Mouse (Mus musculus) B cell, adult 2 months (primary cell): ENCODE results near the gene Dnaja4.
"Not testable (repeated sequence)": the region's sequence is repeated elsewhere in the genome, so short reads cannot be mapped to it uniquely, and the experiment has no call there.

ENCODE experiments used
- DNase-seq, 2 experiments: peaks; one replicate each; pipeline ENCODE4 v3.0.0; 2022

Gene Dnaja4

GRCm38 (mm10) chr9:54698318-54699086, at the start of gene Dnaja4:
Gene Dnaja4 (plus strand): TSS chr9:54698873.
- DNase-seq, result no peak

DNA sequence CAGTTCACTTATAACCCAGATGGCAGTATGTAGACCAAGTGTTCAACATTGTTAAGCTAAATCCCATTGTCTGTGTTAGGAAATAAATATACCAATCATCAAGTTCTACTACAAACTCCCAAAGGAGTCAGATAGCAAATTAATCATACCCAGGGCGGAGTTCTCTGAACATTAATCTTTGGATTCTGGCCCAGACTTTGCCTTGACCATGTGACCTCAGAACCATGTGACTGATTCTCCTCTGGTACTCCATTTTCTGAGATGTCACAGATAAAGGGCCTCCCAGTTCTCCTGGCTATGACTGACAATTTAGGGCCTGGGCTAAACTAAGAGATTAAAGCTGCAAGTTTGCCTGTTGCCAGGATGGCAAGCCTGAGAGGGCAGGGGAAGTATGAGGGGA, 49.3 kb upstream of the Dnaja4 start:
- no peak for DNase-seq

DNA sequence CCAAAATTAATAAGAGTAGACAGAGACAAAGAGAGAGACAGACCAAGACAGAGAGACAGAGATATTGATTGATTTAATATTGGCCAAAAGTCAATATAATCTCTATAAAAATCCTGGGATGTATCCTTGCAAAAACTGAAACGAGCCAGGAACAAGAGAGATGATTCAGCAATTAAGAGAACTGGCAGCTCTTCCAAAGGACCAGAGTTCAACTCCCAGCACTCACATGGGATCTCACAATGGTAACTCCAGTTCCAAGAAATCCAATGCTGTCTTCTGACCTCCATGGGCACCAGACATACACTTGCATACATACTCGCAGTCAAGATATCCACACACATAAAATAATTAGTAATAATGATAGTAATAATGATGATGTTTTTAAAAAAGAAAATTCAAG, 45.9 kb upstream of the Dnaja4 start:
- no peak for DNase-seq

- no peak for DNase-seq
These were observed 42.8 kb upstream of the Dnaja4 start for GRCm38 (mm10) chr9:54655846-54656245.

- no peak for DNase-seq
These were observed 42.3 kb upstream of the Dnaja4 start for GRCm38 (mm10) chr9:54656402-54656801.

DNA sequence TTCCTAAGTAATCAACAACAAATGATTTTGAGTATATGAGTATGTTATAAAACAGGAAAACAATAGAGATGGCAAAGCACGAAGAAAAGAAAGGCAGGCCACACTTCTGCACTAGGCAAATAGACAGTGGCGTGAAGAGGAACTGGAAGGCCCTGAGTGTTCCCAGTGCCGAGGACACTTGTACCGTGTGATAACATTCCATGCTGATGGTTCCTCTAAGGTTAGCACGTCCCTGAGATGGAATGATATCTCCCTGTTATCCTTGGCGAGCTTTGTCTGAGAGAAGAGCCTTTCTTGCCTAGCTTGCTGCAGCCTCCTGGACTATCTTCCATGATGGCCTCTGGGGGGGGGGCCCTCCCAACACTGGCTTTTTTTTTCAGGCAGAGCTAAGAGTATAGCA, 39.9 kb upstream of the Dnaja4 start:
- no peak for DNase-seq

- DNase-seq, result no peak
These were observed 36.9 kb upstream of the Dnaja4 start, which contains the start of gene Acsbg1 for GRCm38 (mm10) chr9:54661605-54662377. Gene Acsbg1 (minus strand): TSS chr9:54661870.

DNA sequence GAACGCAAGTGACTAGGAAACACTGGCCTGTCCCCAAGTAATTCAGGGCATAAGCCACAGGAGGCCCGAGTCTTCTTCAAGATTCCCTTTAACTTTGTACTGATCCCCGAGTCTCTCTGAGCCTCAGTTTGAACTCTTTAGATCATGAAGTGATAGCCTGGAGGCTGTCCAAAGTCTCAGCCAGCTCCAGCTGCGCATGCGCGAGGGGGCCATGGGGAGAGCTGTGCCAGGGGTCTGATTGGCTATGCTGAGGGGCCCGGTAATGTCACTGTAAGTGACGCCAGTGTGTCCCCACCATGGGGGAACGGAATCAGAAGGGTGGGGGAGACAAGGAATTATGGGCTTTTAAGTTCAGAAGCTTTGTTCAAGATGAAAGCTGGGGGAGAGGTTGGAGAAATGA, 34.3 kb upstream of the Dnaja4 start:
- DNase-seq, result no peak

DNA sequence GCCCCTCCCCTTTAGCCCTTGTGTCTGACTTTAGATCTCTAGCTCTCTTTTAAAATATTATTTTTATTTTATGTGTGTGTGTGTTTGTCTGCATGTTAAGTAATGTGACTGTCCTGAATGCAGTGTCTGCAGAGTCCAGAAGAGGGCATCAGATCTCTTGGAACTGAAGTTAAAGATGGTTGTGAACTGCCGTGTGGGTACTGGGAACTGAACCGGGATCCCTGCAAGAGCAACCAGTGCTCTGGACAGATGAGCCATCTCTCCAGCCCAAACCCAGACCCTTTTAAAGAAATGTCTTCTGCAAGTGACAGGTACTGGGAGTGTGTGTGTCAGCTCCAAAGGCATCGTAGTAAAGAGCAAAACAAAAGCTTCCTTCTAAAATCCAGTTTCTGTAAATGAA, 32.6 kb upstream of the Dnaja4 start:
- no peak for DNase-seq

- DNase-seq, result no peak
These were observed 30.2 kb upstream of the Dnaja4 start for GRCm38 (mm10) chr9:54668455-54668854.

DNA sequence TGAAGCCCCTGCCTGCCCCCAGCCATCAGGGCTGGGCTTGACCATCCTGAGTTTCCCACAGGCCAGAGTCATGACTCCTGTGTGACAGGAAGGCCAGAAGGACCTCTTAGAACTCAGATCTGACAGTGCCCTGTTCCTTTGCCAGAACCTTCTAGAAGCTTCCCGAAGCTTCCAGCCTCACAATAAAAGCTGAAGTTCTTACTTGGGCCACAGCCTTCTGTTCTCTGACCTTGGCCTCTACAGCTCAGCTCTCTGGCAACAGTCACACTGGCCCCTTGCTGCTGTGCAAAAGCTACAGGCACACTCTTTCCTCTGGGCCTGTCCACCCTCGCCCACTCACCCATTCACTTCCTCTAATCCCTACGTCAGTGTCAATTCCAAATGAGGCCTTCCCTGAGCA, 26.7 kb upstream of the Dnaja4 start:
- no peak for DNase-seq

DNA sequence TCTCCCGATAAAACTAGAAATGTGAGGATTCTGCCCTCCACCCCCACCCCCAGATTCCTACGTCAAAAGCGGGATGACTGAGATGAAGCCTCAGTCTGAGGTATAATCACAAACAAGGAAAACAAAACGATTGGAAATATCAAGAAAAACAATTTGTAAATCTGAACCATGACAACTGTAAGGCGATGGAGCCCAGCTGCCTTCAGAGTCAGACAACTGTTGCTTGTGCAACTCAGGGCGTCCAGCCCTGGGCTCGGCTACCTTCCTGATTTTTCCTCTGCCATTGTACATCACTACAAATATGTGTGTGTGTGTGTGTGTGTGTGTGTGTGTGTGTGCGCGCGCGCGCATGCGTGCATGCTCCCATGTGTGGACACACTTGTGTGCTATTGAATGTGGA, 24.8 kb upstream of the Dnaja4 start:
- no peak for DNase-seq

GRCm38 (mm10) chr9:54676531-54676986, 22.1 kb upstream of the Dnaja4 start:
- DNase-seq, result peak; percentile 58 to 60

GRCm38 (mm10) chr9:54682846-54683245, 15.8 kb upstream of the Dnaja4 start:
- no peak for DNase-seq

- no peak for DNase-seq
These were observed 14.7 kb upstream of the Dnaja4 start for GRCm38 (mm10) chr9:54683814-54684605.

- no peak for DNase-seq
These were observed 11.1 kb upstream of the Dnaja4 start for GRCm38 (mm10) chr9:54687246-54688236.

GRCm38 (mm10) chr9:54689446-54689845, 9.2 kb upstream of the Dnaja4 start:
- no peak for DNase-seq

DNA sequence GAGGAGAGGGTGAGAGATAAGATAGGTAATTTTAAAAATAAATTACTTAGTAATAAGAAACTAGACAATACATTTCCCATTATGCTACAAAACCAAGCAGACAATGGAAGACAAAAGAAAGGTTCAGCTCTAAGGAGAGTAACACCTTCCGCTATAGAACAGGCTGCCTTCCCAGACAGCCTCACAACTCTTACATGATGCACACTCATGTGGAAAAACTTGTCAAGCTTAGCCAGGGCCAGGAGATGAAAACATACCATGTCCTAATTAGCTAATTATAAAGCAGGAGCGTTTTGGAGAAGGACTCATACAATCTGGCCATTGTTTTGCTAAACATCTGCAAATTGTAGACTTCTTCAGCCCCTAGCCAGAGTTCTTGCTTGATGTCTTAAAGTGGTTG, 8.0 kb upstream of the Dnaja4 start:
- not testable (repeated sequence) for DNase-seq

DNA sequence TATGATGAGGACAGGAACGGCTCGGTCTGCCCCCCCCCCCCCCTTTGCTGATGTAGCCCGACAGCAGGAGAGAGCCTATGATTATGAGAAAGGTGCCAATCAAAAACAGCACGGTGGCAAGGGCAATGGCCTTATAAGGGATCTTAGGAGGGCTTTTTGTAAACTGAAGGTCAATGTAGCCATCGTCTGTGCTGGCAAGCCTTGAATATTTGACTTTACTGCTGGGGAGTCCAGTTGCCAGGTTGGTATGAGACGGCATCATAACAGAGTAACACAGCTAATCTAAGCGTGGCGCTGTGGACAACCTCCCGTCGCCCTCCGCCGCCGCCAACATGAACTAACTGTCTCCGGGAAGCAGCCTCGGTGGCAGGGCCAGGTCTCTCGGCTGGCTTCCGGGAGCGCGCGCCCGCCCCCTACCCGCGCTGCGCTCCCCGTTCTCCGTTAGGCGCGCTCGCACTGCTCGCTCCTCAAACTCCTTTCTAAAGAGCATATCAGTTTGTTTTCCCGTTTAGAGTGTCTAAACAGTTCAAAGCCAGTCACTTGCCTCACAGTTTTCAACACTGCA, 7.3 kb upstream of the Dnaja4 start:
- DNase-seq, result not testable (repeated sequence)

DNA sequence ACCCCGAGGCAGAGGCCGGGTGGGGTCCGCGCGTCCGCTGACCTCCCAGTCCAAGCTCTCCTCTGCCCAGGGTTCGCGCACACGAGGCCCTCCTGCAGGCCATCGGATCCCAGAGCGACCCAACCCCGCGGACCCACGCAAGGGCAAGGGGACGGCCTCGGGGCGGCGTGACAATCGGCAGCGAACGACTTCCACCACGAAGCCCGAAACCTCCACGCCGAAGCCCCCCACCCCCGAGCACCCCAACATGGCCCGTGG, 343 bp downstream of the Dnaja4 start:
- DNase-seq, result no peak

DNA sequence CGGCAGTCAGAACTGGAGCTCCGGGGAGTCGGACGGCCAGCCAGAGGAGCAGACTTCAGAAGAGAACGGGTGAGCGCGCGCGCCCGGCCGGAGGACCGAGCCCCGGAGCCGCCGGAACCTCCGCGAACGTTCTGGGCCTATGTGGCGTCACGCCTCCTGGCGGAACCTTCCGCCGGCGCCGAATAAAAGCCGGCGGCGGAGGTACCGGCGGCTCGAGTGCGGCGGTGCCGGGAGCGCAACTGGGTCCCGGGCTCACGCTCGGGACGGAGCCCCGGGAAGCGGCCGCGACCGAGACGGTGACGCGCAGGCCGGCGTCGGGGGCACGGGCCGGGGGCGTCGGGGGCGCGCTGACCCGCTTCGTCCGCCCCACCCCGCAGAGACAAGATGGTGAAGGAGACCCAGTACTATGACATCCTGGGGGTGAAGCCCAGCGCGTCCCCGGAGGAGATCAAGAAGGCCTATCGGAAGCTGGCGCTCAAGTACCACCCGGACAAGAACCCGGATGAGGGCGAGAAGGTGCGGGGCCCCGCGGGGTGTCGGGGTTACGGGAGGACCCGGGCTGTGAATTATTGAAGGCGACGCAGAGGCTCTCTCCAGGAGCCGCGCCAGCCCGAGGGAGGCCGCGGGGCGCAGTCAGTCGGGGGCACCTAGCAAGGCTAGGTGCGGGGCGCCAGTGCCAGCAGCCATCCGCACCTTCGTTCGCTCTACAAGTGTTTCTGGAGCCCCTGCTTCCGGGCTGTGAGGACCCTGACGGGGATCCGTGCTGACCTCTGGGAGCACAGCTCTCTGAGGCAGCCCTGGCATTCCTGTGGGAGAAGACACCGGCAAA, 886 bp downstream of the Dnaja4 start:
- peak; percentile 39 to 44 for DNase-seq
